Mouse (Mus musculus): ENCODE results near the gene Vmn1r78.
"Not testable (repeated sequence)": the region's sequence is repeated elsewhere in the genome, so short reads cannot be mapped to it uniquely, and the experiment has no call there.

The Vmn1r78 gene

DNA sequence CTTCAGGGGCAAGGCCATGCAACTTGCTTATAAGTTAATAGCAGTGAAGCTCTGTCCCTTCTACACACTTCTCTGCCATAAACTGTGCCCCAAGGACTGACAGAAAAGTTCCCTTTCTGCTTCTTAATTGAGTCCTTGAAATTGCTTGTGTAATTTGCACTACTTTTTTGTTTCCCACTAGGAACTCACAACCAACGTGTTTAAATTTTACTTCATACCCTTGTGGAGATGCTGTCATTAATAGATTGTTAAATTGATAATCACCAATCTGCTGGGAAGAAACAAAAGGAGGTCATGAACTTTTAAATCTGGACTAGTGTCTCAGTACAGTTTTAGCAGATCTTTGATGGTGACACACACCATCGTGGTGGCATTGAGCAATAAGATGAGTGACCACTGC, at the start of gene Vmn1r78:
TSS of gene Vmn1r78 (plus strand) at position 301 of the 400 bp plus-strand sequence.
- no peak for DNase-seq

DNA sequence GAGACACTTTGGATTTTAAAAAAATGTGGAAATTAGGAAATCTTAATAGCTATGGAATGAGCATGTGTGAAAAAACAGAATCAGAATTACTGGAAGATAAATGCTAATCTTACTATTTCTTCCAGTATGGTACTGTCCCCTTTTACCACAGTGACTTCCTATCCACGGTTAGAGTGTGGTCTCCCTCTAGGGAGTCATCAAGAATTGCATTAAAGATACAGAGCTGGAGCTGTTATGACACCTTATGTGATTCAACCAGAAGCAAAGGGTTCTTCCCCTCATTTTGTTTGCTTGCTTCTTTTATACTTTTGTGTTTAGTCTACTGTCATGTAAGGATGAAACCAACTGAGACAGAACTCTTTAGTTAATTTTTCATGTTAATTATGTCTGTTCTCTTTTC, 6.4 kb downstream of the Vmn1r78 start:
- not testable (repeated sequence) for DNase-seq

DNA sequence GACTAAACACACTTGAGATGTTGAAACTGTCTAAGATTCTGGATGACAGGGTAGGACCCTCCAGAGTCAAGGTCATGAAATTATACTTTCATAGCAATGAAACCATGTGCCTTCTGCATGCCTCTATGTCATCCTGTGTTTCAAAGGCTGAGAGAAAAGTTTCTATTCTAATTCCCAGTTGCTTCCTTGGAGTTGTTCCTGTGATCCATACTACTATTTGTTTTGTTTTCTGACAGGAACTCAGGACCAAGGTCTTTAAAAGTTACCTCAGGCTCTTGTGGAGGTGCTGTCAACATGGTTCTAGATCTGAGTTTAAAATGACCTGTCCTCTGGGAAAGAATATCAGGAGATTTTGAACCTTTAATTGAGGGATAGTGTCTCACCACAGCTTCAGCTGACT, 20.9 kb downstream of the Vmn1r78 start, which contains the start of gene Vmn1r79:
TSS of gene Vmn1r79 (plus strand) at position 301 of the 400 bp plus-strand sequence.
- DNase-seq, result not testable (repeated sequence)

DNA sequence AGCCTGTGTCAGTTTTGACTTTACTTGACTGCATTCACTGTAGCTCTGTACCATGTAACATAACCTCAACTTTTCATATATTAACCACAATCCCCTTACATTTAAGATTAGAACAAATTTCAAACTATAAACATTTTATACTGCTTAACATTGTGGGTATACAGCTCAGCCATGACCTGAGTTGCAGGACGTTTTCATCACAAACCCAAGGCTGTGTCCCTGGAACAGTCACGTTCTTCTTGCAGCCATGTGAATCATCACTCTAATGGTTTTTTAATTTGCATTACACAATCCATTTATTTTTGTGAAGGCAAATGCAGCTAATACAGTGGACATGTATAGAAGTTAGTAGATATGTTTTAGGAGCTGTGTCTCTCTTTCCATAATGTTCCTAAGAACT, 22.9 kb downstream of the Vmn1r78 start:
- not testable (repeated sequence) for DNase-seq

DNA sequence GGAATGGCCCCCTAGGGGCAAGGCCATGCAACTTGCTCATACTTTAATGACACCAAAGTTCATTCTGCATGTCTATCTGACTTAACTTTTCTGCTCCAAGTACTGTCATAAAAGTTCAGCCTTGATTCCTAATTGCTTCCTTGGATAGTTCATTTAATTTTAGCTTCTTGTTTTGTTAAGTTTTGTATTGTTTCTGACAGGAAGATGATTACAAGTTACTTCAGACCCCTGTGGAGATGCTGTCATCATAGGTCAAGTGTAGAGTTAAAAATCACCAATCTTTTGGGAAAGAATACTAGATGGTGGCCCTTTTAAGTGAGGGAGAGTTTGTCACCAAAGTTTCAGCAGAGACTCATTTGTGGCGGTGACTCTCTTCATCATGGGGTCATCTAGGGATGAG, 38.9 kb downstream of the Vmn1r78 start, which contains the start of gene Vmn1r80:
TSS of gene Vmn1r80 (plus strand) at position 301 of the 400 bp plus-strand sequence.
- DNase-seq, result no peak

DNA sequence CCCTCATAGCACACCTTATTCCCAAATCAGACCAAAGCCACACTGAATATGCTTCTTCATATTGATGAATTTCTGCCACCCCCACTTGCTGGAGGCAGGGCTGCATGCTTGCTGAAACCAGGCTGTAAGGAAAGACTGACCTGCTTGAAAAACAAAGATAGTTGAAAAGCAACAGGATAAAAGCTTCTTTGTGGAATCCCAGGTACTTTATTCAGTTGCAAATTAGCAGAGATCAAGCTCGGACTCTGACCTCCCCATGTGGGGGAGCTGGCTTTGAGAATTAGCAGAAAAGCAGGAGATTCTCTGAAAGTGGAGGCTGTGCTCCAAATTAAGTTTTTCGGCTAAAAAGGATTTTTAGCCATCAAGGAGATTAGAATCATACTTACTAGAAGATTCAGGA, 54.1 kb downstream of the Vmn1r78 start:
- DNase-seq, result no peak

All from lung, postnatal 36 days (tissue).